Mouse (Mus musculus) intestine, embryonic 14.5 days (tissue): ENCODE measurements around the gene Cdk5rap3. TPM values are rescaled to one million over a fixed set of nuclear protein-coding genes. Genes with fewer than 3 reads are reported as not detected.

Experiments
- ATAC-seq: fragments of 200-750 bp; cut with Nextera tagmentation; replicated peaks from 2 replicates; pipeline ENCODE4 v1.8.0; 2017; ENCODE audit warnings: low read depth, moderate number of reproducible peaks, moderate TSS enrichment, moderate library complexity; ENCODE audit not compliant: low FRiP score, low TSS enrichment
- DNase-seq: peaks from one replicate; pipeline ENCODE4 v3.0.0-alpha.2; 2018; ENCODE audit warnings: low spot score
- H3K27ac ChIP-seq: fragments of 300-500 bp; sonication (generic); 2 replicates; pipeline ENCODE4 v1.5.1; 2014; ENCODE audit warnings: low read depth, mild to moderate bottlenecking, control low read depth
- H3K27me3 ChIP-seq: fragments of 300-500 bp; sonication (generic); replicated peaks from 2 replicates; pipeline ENCODE4 v1.6.1; 2014; ENCODE audit warnings: low read length, control low read depth; ENCODE audit not compliant: control insufficient read depth, insufficient read depth
- H3K36me3 ChIP-seq: fragments of 300-500 bp; sonication (generic); 2 replicates; pipeline ENCODE4 v1.6.1; 2014; ENCODE audit warnings: low read length, control low read depth; ENCODE audit not compliant: control insufficient read depth, insufficient read depth
- H3K4me1 ChIP-seq: fragments of 300-500 bp; sonication (generic); replicated peaks from 2 replicates; pipeline ENCODE4 v1.6.1; 2014; ENCODE audit warnings: low read length, control low read depth, mixed read lengths; ENCODE audit not compliant: control insufficient read depth, insufficient read depth
- H3K4me2 ChIP-seq: fragments of 300-500 bp; sonication (generic); 2 replicates; pipeline ENCODE4 v1.6.1; 2014; ENCODE audit warnings: low read length
- H3K4me3 ChIP-seq: fragments of 300-500 bp; sonication (generic); 2 replicates; pipeline ENCODE4 v1.5.1; 2014; ENCODE audit warnings: low read depth, low read length, control low read depth, mixed read lengths
- H3K9ac ChIP-seq: fragments of 300-500 bp; sonication (generic); 2 replicates; pipeline ENCODE4 v1.6.1; 2014; ENCODE audit warnings: mild to moderate bottlenecking, low read length
- H3K9me3 ChIP-seq: fragments of 300-500 bp; sonication (generic); 2 replicates; pipeline ENCODE4 v1.6.1; 2016; ENCODE audit warnings: low read length, control low read depth; ENCODE audit not compliant: control insufficient read depth
- WGBS: fragments of 180-500 bp; shearing (Covaris S2); extraction: QIAGEN DNeasy Blood & Tissue Kit; methylation state at CpG from one replicate; pipeline ENCODE4 v1.1.7; 2014; 5-methylcytosine and 5-hydroxymethylcytosine counted together
- polyA plus RNA-seq: library from polyadenylated mRNA; unstranded; fragments of >200 nt; fragmentation: Nextera tagmentation; extraction: Ambion mirVana; gene quantifications from 2 replicates; pipeline ENCODE4 v1.2.1, GENCODE M21; 2014

Cdk5rap3 gene
- 64.2 and 70.1 TPM in 2 replicates for polyA plus RNA-seq

DNA sequence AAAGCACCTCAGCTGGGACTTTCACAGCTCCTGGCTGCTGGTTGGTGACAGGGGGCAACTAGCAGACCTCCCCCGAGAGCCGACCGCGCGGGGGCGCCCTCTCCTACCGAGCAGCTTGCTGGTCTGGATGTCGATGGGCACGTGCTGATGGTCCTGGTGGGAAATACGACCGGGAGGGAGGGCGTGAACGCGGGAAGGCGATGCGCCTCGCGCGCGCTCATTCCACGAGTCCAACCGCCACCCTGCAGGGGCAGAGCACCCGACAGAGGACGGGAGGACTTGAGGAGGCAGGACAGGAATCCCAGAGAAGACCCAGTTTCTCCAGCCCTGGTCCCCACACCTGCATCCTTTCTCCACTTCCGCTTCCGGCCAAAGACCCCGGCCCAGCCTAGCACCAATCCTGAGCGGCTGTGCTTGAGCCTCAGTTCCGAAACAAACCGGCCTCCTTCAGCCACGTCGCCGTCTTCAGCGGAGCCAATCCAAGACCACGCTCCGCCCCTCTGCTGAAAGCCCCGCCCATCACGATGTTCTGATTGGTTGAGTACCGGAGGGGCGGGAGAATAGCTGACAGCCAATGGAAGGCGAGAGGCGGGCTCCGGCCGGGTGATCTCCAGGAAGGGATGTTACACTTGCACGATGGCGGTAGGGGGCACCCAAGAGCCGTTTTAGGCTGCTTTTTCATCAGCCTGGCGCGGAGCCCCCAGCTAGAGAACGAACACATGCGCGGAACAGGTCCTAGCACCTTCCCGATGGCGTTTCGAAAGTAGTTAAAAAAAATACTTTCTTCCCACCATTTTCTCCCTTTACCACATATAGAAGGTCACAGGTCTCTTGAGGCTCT is at the start of gene Cdk5rap3:
TSS of gene Cdk5rap3 (minus strand) at position 453 of the 841 bp plus-strand sequence.
- H3K4me3 ChIP-seq = peak within 1 kb of the TSS; percentile 60
- H3K27me3 ChIP-seq = no peaks in the 10 kb centered on the region
- H3K4me1 ChIP-seq = peaks cover 7% of the 10 kb centered on the region
- DNase-seq = peak; percentile 100
- H3K9me3 ChIP-seq = no peaks in the 10 kb centered on the region
- under 1% methylated on average over 55 of the region's 55 CpGs for WGBS
- H3K36me3 ChIP-seq = peaks cover 10% of the 10 kb centered on the region; the same call in 1 of the 2 replicates
- H3K27ac ChIP-seq = peak within 1 kb of the TSS; percentile 65
- ATAC-seq = peak; percentile 97
- H3K4me2 ChIP-seq = peak within 1 kb of the TSS; percentile 57
- H3K9ac ChIP-seq = peak within 1 kb of the TSS; percentile 63

GRCm38 (mm10) chr11:96963580-96963979 is 47.3 kb upstream of the Cdk5rap3 start:
- no peak overlapping the region for H3K4me2 ChIP-seq
- H3K9ac ChIP-seq = no peak overlapping the region
- H3K27me3 ChIP-seq = no peaks in the 10 kb centered on the region
- peaks cover 44% of the 10 kb centered on the region for H3K36me3 ChIP-seq
- no peak overlapping the region for H3K27ac ChIP-seq
- WGBS = 16% methylated on average over 8 of the region's 8 CpGs
- no peak overlapping the region for H3K4me3 ChIP-seq
- peaks cover 7% of the 10 kb centered on the region; the same call in 1 of the 2 replicates for H3K4me1 ChIP-seq
- DNase-seq (peak; percentile 95), ATAC-seq (peak; percentile 67)
- no peaks in the 10 kb centered on the region for H3K9me3 ChIP-seq

DNA sequence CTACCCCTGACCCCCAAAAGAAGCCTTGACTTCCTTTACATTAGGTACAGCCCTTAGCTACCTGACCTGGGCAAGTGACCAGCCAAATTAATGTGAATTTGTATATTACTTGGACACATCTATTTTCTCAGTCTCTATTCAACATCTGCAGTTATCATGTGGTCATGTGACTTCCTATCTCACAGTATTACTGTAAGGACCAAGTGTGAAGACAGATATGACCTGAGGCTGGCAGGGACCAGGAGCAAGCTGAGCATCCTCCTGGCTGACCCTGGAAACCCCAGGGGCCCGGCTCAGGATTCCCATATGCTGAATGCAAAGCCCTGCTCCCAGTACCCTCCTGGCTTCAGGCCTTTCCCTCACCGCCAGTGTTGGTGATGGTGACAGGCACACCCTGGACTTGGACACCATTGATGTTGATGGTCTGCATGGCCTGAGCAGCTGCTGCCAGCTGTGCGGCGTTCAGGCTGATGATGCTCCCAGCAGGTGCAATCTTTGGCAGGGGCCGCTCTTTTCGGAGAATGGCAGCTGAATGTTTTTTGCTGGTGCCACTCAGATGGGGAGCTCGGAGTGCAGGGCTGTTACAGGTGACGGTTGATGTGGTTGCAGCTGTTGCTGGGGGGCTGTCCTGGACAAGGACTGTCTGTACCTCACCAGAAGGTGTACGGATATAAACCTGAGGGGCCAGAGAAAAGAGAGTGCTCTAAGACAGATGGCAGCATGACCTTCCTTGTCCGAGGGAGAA is 40.9 kb upstream of the Cdk5rap3 start:
- H3K4me1 ChIP-seq = no peaks in the 10 kb centered on the region
- H3K36me3 ChIP-seq = peaks cover 94% of the 10 kb centered on the region
- ATAC-seq (no peak), DNase-seq (no peak)
- no peaks in the 10 kb centered on the region for H3K27me3 ChIP-seq
- no peak overlapping the region for H3K27ac ChIP-seq
- 90% methylated on average over 10 of the region's 10 CpGs for WGBS
- H3K4me2 ChIP-seq = no peak overlapping the region
- H3K4me3 ChIP-seq = no peak overlapping the region
- no peaks in the 10 kb centered on the region for H3K9me3 ChIP-seq
- no peak overlapping the region for H3K9ac ChIP-seq

DNA sequence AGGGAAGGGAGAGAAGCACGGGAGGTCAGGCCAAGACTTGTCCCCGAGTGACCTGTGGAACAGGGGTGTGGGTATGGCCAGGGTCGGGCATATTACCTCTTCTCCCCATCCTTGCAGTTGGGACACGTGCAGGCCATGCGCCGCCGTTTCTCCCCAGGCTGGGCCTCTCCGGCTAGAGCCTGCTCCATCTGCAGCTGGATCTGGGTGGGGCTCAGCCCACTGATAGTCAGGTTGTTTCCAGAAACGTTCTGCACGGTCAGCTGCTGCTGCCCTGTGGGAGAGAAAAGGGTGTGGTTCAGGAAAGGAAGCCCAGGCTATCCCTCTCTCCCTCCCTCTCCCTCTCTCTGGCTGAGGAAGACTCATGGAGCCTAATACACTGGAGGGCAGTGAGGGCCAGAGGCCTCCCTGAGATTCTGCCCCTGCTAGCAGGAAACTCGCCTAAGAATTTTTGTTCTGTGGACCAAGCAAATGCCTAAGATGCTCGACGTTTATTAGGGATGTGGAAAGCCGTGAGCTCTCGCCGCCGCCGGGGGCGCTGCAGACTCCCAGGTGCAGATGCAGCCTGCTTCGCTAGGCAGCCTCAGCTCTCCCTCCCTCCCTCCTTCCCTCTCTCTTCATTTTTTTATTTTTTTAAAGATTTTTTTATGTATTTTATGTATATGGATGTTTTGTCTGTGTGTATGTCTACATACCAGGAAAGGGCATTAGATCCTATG is 39.9 kb upstream of the Cdk5rap3 start:
- Histone ChIP-seq H3K9ac (no peak overlapping the region), H3K4me2 (no peak overlapping the region), H3K4me1 (no peaks in the 10 kb centered on the region), H3K27ac (no peak overlapping the region), H3K4me3 (no peak overlapping the region), H3K27me3 (no peaks in the 10 kb centered on the region), H3K9me3 (no peaks in the 10 kb centered on the region), H3K36me3 (peaks cover 94% of the 10 kb centered on the region)
- no peak for DNase-seq
- WGBS = 57% methylated on average over 20 of the region's 20 CpGs
- ATAC-seq = peak; percentile 44; the same call in 1 of the 2 replicates

DNA sequence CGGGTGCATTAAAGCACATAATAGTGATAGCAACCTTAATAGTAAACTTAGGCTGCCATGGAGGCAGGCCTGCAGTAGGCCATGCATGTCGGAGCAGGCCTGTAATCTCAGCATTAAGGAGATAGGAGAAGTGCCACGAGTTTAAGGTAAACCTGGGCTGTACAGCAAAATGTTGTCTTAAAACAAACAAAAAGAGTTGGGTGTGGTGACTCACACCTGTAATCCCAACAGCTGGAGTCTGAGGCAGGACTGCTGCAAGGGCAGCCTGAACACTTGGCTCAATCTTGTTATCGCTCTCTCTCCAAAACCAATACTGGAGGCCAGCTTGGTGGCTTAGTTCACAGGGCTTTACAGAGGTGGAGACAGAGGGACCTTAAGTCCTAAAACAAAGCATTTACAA is 38.8 kb upstream of the Cdk5rap3 start:
- no peak for DNase-seq
- Histone ChIP-seq H3K36me3 (peaks cover 83% of the 10 kb centered on the region), H3K27ac (no peak overlapping the region)

GRCm38 (mm10) chr11:96952896-96953295 is 36.6 kb upstream of the Cdk5rap3 start:
- no peaks in the 10 kb centered on the region for H3K27me3 ChIP-seq
- no peaks in the 10 kb centered on the region for H3K9me3 ChIP-seq
- H3K4me1 ChIP-seq = no peaks in the 10 kb centered on the region
- ATAC-seq = no peak
- H3K36me3 ChIP-seq = peaks cover 73% of the 10 kb centered on the region
- H3K4me2 ChIP-seq = no peak overlapping the region
- H3K27ac ChIP-seq = no peak overlapping the region
- DNase-seq = no peak
- WGBS = 76% methylated on average over 6 of the region's 6 CpGs
- no peak overlapping the region for H3K4me3 ChIP-seq
- H3K9ac ChIP-seq = no peak overlapping the region

More for the DNA sequence above, 38.8 kb upstream of the Cdk5rap3 start:
- Histone ChIP-seq H3K9me3 (no peaks in the 10 kb centered on the region), H3K27me3 (no peaks in the 10 kb centered on the region), H3K4me2 (no peak overlapping the region), H3K4me1 (no peaks in the 10 kb centered on the region), H3K4me3 (no peak overlapping the region), H3K9ac (no peak overlapping the region)
- ATAC-seq = no peak
- 84% methylated on average over 4 of the region's 4 CpGs for whole genome bisulfite sequencing

- Histone ChIP-seq H3K4me1 (no peaks in the 10 kb centered on the region), H3K27ac (no peak overlapping the region), H3K36me3 (peaks cover 68% of the 10 kb centered on the region), H3K9ac (no peak overlapping the region), H3K4me2 (no peak overlapping the region), H3K27me3 (no peaks in the 10 kb centered on the region), H3K9me3 (no peaks in the 10 kb centered on the region), H3K4me3 (no peak overlapping the region)
- ATAC-seq (no peak), DNase-seq (no peak)
- 86% methylated on average over 10 of the region's 10 CpGs for whole genome bisulfite sequencing
Observed at GRCm38 (mm10) chr11:96952426-96952825, 36.1 kb upstream of the Cdk5rap3 start.

DNA sequence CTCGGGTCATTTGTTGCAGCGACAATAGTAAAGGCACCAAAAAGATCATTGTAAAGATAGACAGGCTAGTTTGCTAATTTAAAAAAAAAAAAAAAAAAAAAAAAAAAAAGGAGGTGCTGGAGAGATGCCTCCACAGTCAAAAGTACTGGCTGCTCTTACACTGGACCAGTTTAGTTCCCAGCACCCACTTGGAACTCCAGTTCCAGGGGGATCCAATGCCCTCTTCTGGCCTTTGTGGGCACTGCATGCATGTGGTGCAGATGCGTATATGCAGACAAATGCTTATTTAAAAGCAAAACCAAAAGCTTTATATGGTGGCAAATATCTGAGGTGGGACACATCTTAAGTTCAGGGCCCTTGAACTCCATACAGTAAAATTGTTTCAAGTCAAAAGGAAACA is 34.5 kb upstream of the Cdk5rap3 start:
- Histone ChIP-seq H3K27ac (no peak overlapping the region), H3K9me3 (no peaks in the 10 kb centered on the region), H3K4me2 (no peak overlapping the region), H3K27me3 (no peaks in the 10 kb centered on the region), H3K36me3 (peaks cover 52% of the 10 kb centered on the region), H3K4me3 (no peak overlapping the region), H3K4me1 (no peaks in the 10 kb centered on the region), H3K9ac (no peak overlapping the region)
- no peak for DNase-seq
- no peak for ATAC-seq
- WGBS = 92% methylated on average over 3 of the region's 3 CpGs
